Mouse (Mus musculus): Measurements from ENCODE around the gene Olfr1448. TPM values are rescaled to one million over a fixed set of nuclear protein-coding genes. Genes with fewer than 3 reads are reported as not detected.
"Not testable (repeated sequence)": the region's sequence is repeated elsewhere in the genome, so short reads cannot be mapped to it uniquely, and the experiment has no call there.

Olfr1448 gene
- not detected for total RNA-seq (2021)
- long read RNA-seq, experiment 1, result 0 reads
- long read RNA-seq, experiment 2, result 0 reads

GRCm38 (mm10) chr19:12924319-12924718 is at the start of gene Olfr1448:
Gene Olfr1448 (minus strand): TSS chr19:12924419.
- no peak for DNase-seq (ENCODE audit: low spot score in 2 of 2)

- DNase-seq (ENCODE audit: low spot score in 2 of 2), result not testable (repeated sequence)
Measured at GRCm38 (mm10) chr19:12970082-12970481, 45.9 kb upstream of the Olfr1448 start.

- DNase-seq (ENCODE audit: low spot score in 2 of 2), result no peak
Measured at GRCm38 (mm10) chr19:12949958-12950357, 25.7 kb upstream of the Olfr1448 start, which contains the start of gene Olfr1450. Gene Olfr1450 (plus strand): TSS chr19:12950258.

- no peak for DNase-seq (ENCODE audit: low spot score in 2 of 2)
Measured at GRCm38 (mm10) chr19:12930540-12930939, 6.3 kb upstream of the Olfr1448 start, which contains the start of gene Olfr1449. Gene Olfr1449 (plus strand): TSS chr19:12930840.

GRCm38 (mm10) chr19:12903643-12904042 is 20.6 kb downstream of the Olfr1448 start, which contains the start of gene Olfr1447:
Gene Olfr1447 (minus strand): TSS chr19:12903743.
- no peak for DNase-seq (ENCODE audit: low spot score in 2 of 2)

- DNase-seq (ENCODE audit: low spot score in 2 of 2), result no peak
Measured at GRCm38 (mm10) chr19:12893424-12893823, 30.8 kb downstream of the Olfr1448 start, which contains the start of gene Olfr1446. Gene Olfr1446 (minus strand): TSS chr19:12893524.

- DNase-seq (ENCODE audit: low spot score in 2 of 2), result no peak
Measured at GRCm38 (mm10) chr19:12883555-12883954, 40.7 kb downstream of the Olfr1448 start, which contains the start of gene Olfr1445. Gene Olfr1445 (plus strand): TSS chr19:12883855.

Other genes starting within 250 kb of the Olfr1448 start
- not detected for gene Olfr1443, start 246.3 kb downstream of the Olfr1448 start, total RNA-seq (2021)
- gene Keg1, start 228.6 kb downstream of the Olfr1448 start, total RNA-seq (2021), result under 1 TPM in 1 of 2 experiments, not detected in 1; 0.60 TPM
- gene Cntf, start 158.8 kb downstream of the Olfr1448 start, total RNA-seq (2021), result 1 to 10 TPM; 2.2 to 2.5 TPM
- gene Zfp91, start 128.3 kb downstream of the Olfr1448 start, total RNA-seq (2021), result 10 to 100 TPM; 79.5 to 80.1 TPM
- gene Lpxn, start 128.2 kb downstream of the Olfr1448 start, total RNA-seq (2021), result 1 to 10 TPM; 2.1 to 4.1 TPM
- not detected for gene Gm5244, start 77.7 kb downstream of the Olfr1448 start, total RNA-seq (2021)
- gene Olfr1444, start 67.1 kb downstream of the Olfr1448 start, total RNA-seq (2021), result not detected
- gene Olfr1445, start 40.6 kb downstream of the Olfr1448 start, total RNA-seq (2021), result not detected
- not detected for gene Olfr1446, start 30.9 kb downstream of the Olfr1448 start, total RNA-seq (2021)
- gene Olfr1447, start 20.7 kb downstream of the Olfr1448 start, total RNA-seq (2021), result not detected
- gene Olfr1449, start 6.4 kb upstream of the Olfr1448 start, total RNA-seq (2021), result not detected
- gene Olfr1450, start 25.8 kb upstream of the Olfr1448 start, total RNA-seq (2021), result not detected
- gene Olfr1451, start 70.6 kb upstream of the Olfr1448 start, total RNA-seq (2021), result not detected
- gene Olfr1453, start 103.9 kb upstream of the Olfr1448 start, total RNA-seq (2021), result not detected
- gene Olfr1454, start 136.2 kb upstream of the Olfr1448 start, total RNA-seq (2021), result not detected
- gene Olfr1457, start 173.5 kb upstream of the Olfr1448 start, total RNA-seq (2021), result not detected
- gene Olfr1458, start 182.4 kb upstream of the Olfr1448 start, total RNA-seq (2021), result not detected
- under 1 TPM; 0.03 TPM for gene Olfr1459, start 225.1 kb upstream of the Olfr1448 start, total RNA-seq (2021)
- not detected for gene Olfr1461, start 238.6 kb upstream of the Olfr1448 start, total RNA-seq (2021)